Mouse (Mus musculus) mature B cell (primary cell): ENCODE data around the gene C1qb.

ENCODE experiments used
- in situ Hi-C: fragments of 300-500 bp; cut with MboI; formaldehyde crosslinking; loops from 2 replicates; pipeline ENCODE4 v1.14.3; 2019

Gene C1qb

GRCm38 (mm10) chr4:136886101-136886500, at the start of gene C1qb:
Gene C1qb (minus strand): TSS chr4:136886187.
- in situ Hi-C loops: no loop called here

- in situ Hi-C loops: no loop called here
Observed at GRCm38 (mm10) chr4:136934746-136935613, 49.0 kb upstream of the C1qb start.

- in situ Hi-C loops: no loop called here
Observed at GRCm38 (mm10) chr4:136930474-136930873, 44.5 kb upstream of the C1qb start.

- in situ Hi-C loops: no loop called here
Observed at GRCm38 (mm10) chr4:136928928-136929327, 42.9 kb upstream of the C1qb start.

- in situ Hi-C loops: no loop called here
Observed at GRCm38 (mm10) chr4:136925804-136926203, 39.8 kb upstream of the C1qb start.

GRCm38 (mm10) chr4:136924529-136924928, 38.5 kb upstream of the C1qb start:
- in situ Hi-C loops: no loop called here

GRCm38 (mm10) chr4:136919526-136919925, 33.5 kb upstream of the C1qb start:
- in situ Hi-C loops: no loop called here

GRCm38 (mm10) chr4:136918834-136919233, 32.8 kb upstream of the C1qb start:
- in situ Hi-C loops: no loop called here

GRCm38 (mm10) chr4:136917165-136917524, 31.2 kb upstream of the C1qb start:
- in situ Hi-C loops: no loop called here

- in situ Hi-C loops: no loop called here
Observed at GRCm38 (mm10) chr4:136916359-136917164, 30.6 kb upstream of the C1qb start.

GRCm38 (mm10) chr4:136912841-136913240, 26.9 kb upstream of the C1qb start:
- in situ Hi-C loops: no loop called here

- in situ Hi-C loops: no loop called here
Observed at GRCm38 (mm10) chr4:136911804-136912203, 25.8 kb upstream of the C1qb start.

- in situ Hi-C loops: no loop called here
Observed at GRCm38 (mm10) chr4:136911211-136911646, 25.2 kb upstream of the C1qb start.

- in situ Hi-C loops: no loop called here
Observed at GRCm38 (mm10) chr4:136907809-136908208, 21.8 kb upstream of the C1qb start.

GRCm38 (mm10) chr4:136907033-136907432, 21.0 kb upstream of the C1qb start:
- in situ Hi-C loops: no loop called here

- in situ Hi-C loops: no loop called here
Observed at GRCm38 (mm10) chr4:136904767-136905539, 19.0 kb upstream of the C1qb start.

GRCm38 (mm10) chr4:136899154-136899553, 13.2 kb upstream of the C1qb start:
- in situ Hi-C loops: no loop called here

- in situ Hi-C loops: no loop called here
Observed at GRCm38 (mm10) chr4:136898637-136899036, 12.7 kb upstream of the C1qb start, which contains the start of gene C1qa. Gene C1qa (minus strand): TSS chr4:136898803.

- in situ Hi-C loops: no loop called here
Observed at GRCm38 (mm10) chr4:136898084-136898598, 12.2 kb upstream of the C1qb start.

GRCm38 (mm10) chr4:136896461-136896860, 10.5 kb upstream of the C1qb start:
- in situ Hi-C loops: no loop called here

- in situ Hi-C loops: no loop called here
Observed at GRCm38 (mm10) chr4:136895861-136896260, 9.9 kb upstream of the C1qb start.

- in situ Hi-C loops: no loop called here
Observed at GRCm38 (mm10) chr4:136894821-136895220, 8.8 kb upstream of the C1qb start.
